Mouse (Mus musculus): ENCODE data around the gene Atpaf2.

- TF ChIP-seq SIN3A (IDR thresholded peaks at IDR 0.05; ENCODE audit: low read length) (no peak), CTCF (conservative IDR thresholded peaks at IDR 0.05 in 1 of 2, IDR thresholded peaks at IDR 0.05 in 1 of 2; ENCODE audit: low read depth in 2 of 2, low read length in 2 of 2) (no peak), JUN (IDR thresholded peaks at IDR 0.05; ENCODE audit: insufficient read depth, low read depth, low read length) (no peak), E2F4 (IDR thresholded peaks at IDR 0.05; ENCODE audit: insufficient replicate concordance, low read depth, low read length) (no peak), PAX5 (IDR thresholded peaks at IDR 0.05; ENCODE audit: low read length) (no peak), EP300 (IDR thresholded peaks at IDR 0.05; ENCODE audit: low read length) (no peak), USF2 (conservative IDR thresholded peaks at IDR 0.05; ENCODE audit: low read depth, low read length) (no peak)
Measured at GRCm38 (mm10) chr11:60396546-60396945, 21.7 kb downstream of the Atpaf2 start.

Data from CH12.LX (cell line).